Mouse (Mus musculus) Patski (cell line): ENCODE data around the gene Dclk3. TPM values are rescaled to one million over a fixed set of nuclear protein-coding genes. Genes with fewer than 3 reads are reported as not detected.

ENCODE experiments used
- ATAC-seq: fragments of 100-300 bp; one replicate; pipeline ENCODE4 v1.8.0; 2021
- CTCF ChIA-PET: fragments of 350-600 bp; sonication (Branson Sonifier 250); formaldehyde crosslinking; loops from one replicate; lab custom pipeline; 2022; ENCODE audit warnings: inconsistent platforms; lab: Charles Lee
- POLR2A ChIA-PET: fragments of 350-600 bp; sonication (Branson Sonifier 250); formaldehyde crosslinking; loops from one replicate; lab custom pipeline; 2022; ENCODE audit warnings: antibody characterized with exemption, inconsistent platforms; lab: Charles Lee
- DNase-seq: peaks from one replicate; pipeline ENCODE4 v3.0.0-alpha.2; 2011; ENCODE audit warnings: low read depth, low spot score
- H3K27me3 ChIP-seq: fragments of 371-371 bp; one replicate; pipeline ENCODE4 v1.5.1; 2021
- CTCF ChIP-seq: fragments of 100-300 bp; IDR thresholded peaks from one replicate; pipeline ENCODE4 v1.5.1; 2021
- in situ Hi-C: fragments of 300-500 bp; cut with MboI; formaldehyde crosslinking; loops from 3 replicates; pipeline ENCODE4 v1.11.1; 2018; ENCODE audit warnings: low pct_unique_long_range_greater_than_20kb, mixed read lengths
- polyA plus RNA-seq: library from polyadenylated mRNA; unstranded; gene quantifications from one replicate; pipeline ENCODE4 v1.2.3, GENCODE M21; 2021

Gene Dclk3
- polyA plus RNA-seq, 1 experiment from 2014 or later, result 48.7 TPM

DNA sequence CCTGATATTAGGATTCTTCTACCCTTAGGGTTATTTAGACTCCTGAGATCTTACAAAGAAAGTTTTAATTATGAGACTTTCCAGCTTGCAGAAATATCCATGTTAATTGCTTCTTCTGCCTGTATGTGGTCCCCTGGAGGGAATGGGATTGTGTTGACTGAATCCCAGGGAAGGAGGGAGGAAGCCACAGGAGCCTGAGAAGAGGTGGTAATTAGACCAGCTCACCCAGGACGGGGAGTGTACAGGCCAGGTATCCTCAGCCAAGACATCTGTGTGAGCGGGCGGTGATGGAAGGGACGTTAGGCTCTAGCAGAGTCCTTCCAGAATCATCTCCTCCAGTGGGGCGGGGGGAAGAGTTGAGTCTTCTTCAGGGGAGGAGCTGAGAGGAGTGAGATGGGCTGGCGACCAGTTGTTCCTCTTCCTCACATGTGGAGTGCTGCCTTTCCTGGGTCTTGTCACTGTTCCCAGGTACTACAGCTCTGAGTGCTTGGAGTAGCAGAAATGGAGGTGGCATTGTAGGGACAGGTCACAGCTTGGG is 37.7 kb downstream of the Dclk3 start:
- ChIA-PET POLR2A (interaction anchor here (0.6 to 0.8 kb wide), 2 partner anchors 37 to 39 kb away, joined by 3 to 4 read pairs; no protein-coding TSS in a partner anchor), CTCF (interaction anchor here (0.9 to 4.2 kb wide), 8 partner anchors 49 to 189 kb away, joined by 3 to 47 read pairs (median 4); no protein-coding TSS in a partner anchor)
- TF ChIP-seq CTCF, result no peak
- DNase-seq (no peak), ATAC-seq (no peak)
- in situ Hi-C loops, result loop anchor here (5.0 kb wide), 2 partner anchors 44 to 109 kb away; no protein-coding TSS in a partner anchor
- H3K27me3 ChIP-seq, result no peaks in the 10 kb centered on the region

- ATAC-seq, result no peak
- DNase-seq, result no peak
Observed at GRCm38 (mm10) chr9:111478853-111479490, 40.1 kb downstream of the Dclk3 start.

DNA sequence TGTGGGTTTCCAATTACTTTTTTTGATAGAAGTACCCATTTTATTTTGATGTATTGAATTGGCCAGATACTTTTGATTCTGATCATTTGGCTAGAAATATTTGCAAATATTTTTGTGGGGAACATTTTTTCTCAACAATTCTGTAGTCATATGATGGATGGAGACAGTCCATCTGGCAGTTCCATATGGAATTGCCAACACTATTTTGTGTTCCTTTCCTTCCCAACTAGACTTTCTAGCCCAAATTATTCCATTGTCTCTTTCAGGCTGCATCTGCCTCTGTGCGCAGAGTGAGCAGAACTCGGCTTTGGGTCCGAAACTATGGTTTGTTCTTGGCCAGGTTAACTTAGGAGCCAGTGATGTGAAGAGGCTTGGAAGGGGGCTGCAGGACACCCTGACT is 42.1 kb downstream of the Dclk3 start:
- POLR2A ChIA-PET, result no interaction called here

More at GRCm38 (mm10) chr9:111478853-111479490, 40.1 kb downstream of the Dclk3 start:
- CTCF ChIA-PET, result interaction anchor here (0.7 to 2.2 kb wide), 2 partner anchors 92 to 123 kb away, joined by 3 to 14 read pairs; no protein-coding TSS in a partner anchor
- in situ Hi-C loops, result loop anchor here (5.0 kb wide), 2 partner anchors 47 to 112 kb away; no protein-coding TSS in a partner anchor
- POLR2A ChIA-PET, result interaction anchor here (1.5 kb wide), 1 partner anchor 122 kb away, joined by 3 read pairs; no protein-coding TSS in a partner anchor
- TF ChIP-seq CTCF, result peak; percentile 67
- H3K27me3 ChIP-seq, result no peaks in the 10 kb centered on the region

DNA sequence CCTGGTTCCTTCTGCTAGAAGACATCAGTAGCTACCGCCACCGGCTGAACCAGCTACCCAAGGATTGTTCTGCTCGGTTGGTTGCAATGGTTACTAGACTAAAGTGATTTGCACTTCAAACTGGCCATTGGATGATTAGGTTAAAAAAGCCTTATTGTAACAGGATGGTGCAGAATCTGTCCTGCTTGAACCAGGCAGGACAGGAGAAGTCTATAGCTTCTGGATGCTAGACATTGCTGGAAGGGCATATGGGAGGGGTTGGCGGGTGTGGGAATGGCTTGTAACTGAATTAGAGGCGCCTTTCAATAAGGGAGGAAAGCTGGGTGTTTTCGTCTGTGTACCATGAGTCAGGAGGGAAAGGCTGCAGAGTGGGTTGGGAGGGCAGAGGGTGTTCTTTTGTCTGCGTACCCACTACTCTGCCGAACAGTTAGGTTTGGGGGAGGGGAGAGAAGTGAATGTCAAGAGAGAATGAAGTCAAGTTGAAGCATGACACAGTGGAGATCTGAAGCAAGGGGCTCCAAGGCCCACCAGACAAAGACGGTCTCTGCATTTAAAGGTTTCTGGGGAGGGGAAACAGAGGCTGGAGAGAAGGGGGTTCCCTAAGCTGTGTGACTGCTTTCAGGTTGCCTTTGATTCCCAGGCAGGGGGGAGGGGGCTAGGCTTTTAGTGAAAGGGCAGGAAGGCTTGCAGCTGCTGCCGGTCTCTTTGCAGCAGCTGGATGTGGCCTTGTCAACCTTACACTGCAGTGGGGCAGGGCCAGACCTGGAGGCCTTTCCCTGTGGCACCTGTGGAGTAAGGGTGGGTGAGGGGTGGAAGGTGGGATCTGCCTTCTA is 48.0 kb downstream of the Dclk3 start:
- ChIA-PET POLR2A (interaction anchor here (0.6 kb wide), 1 partner anchor 61 kb away, joined by 3 read pairs; no protein-coding TSS in a partner anchor), CTCF (interaction anchor here (0.6 to 1.1 kb wide), 3 partner anchors 10 to 433 kb away, joined by 3 to 4 read pairs (median 3); no protein-coding TSS in a partner anchor)
- ATAC-seq (no peak), DNase-seq (no peak)
- in situ Hi-C loops, result no loop called here
- no peaks in the 10 kb centered on the region for H3K27me3 ChIP-seq
- no peak for TF ChIP-seq CTCF

More for the DNA sequence above, 42.1 kb downstream of the Dclk3 start:
- no peak for TF ChIP-seq CTCF
- DNase-seq (no peak), ATAC-seq (no peak)
- CTCF ChIA-PET, result interaction anchor here (2.2 kb wide), 1 partner anchor 125 kb away, joined by 14 read pairs; no protein-coding TSS in a partner anchor
- in situ Hi-C loops, result no loop called here
- H3K27me3 ChIP-seq, result no peaks in the 10 kb centered on the region

DNA sequence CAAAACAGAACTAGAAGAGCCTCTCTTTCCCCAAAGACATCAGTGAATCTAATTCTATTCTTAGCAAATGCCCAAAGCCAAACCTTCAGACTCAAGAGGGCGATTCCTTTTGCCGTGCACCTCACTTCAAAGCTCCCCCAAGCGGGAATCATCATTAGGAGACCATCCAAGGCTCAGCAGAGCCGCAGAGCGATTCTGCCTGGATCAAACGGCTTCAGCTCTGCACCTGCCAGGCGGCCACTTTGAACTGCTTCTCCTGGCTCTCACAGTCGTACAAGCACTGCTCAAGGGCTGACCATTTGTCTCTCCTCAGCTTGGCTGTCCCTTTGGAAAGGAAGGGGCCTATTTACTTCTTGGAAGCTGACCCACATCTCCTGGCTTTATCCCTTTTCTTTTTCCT is 51.7 kb downstream of the Dclk3 start:
- in situ Hi-C loops, result no loop called here
- ChIA-PET CTCF (interaction anchor here (1.3 to 8.8 kb wide), 2 partner anchors 9 to 426 kb away, joined by 3 to 175 read pairs; no protein-coding TSS in a partner anchor), POLR2A (no interaction called here)
- TF ChIP-seq CTCF, result no peak
- ATAC-seq, result no peak
- H3K27me3 ChIP-seq, result no peaks in the 10 kb centered on the region
- DNase-seq, result no peak

DNA sequence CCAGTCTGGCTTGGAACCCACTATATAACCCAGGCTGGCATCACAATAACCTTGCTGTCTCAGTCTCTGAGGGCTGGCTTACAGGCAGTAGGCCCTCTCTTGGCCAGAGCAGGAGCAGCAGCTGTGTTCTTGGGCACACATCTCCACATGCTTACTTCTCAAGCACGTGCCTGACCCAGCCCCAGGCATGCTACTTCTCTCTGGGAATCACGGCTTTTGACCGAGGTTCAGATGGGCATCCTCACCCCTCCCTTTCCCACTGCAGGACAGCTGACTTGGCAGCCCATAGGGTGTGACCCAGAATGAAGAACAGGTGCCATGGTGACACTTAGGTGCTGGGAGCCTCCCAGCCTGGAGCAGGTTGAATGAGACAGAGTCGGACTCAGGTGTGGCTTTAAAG is 52.4 kb downstream of the Dclk3 start:
- no peak for ATAC-seq
- no peaks in the 10 kb centered on the region for H3K27me3 ChIP-seq
- in situ Hi-C loops, result no loop called here
- ChIA-PET POLR2A (no interaction called here), CTCF (interaction anchor here (0.8 to 8.8 kb wide), 3 partner anchors 8 to 425 kb away, joined by 3 to 175 read pairs (median 4); no protein-coding TSS in a partner anchor)
- no peak for TF ChIP-seq CTCF
- no peak for DNase-seq

- CTCF ChIA-PET, result interaction anchor here (1.6 to 8.8 kb wide), 3 partner anchors 16 to 423 kb away, joined by 3 to 175 read pairs (median 5); no protein-coding TSS in a partner anchor
- in situ Hi-C loops, result no loop called here
- no peak for TF ChIP-seq CTCF
- POLR2A ChIA-PET, result no interaction called here
- no peak for DNase-seq
- H3K27me3 ChIP-seq, result no peaks in the 10 kb centered on the region
- no peak for ATAC-seq
Observed at GRCm38 (mm10) chr9:111493490-111493889, 54.6 kb downstream of the Dclk3 start.

DNA sequence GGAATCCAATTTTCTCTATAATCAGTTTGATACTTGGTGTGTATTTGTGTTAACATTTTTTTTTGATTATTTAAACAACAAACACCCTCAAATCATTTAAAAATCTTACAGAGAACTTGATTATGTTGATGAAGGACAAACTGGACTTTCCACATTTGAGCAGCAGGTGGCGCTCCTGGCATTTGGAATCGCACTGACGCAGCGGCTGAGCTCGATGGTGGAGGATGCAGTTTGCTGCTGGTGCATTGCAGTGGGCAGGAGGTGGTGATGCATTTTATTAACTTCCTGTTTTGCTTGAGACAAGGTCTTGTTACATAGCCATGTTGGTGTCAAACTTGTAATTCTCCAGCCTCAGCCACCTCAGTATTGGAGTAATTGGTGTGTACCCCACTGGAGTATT is 56.7 kb downstream of the Dclk3 start:
- ATAC-seq, result peak; percentile 49
- CTCF ChIA-PET, result interaction anchor here (0.7 to 8.8 kb wide), 12 partner anchors 11 to 421 kb away, joined by 3 to 175 read pairs (median 3); no protein-coding TSS in a partner anchor
- DNase-seq, result peak; percentile 48
- POLR2A ChIA-PET, result interaction anchor here (0.7 to 2.9 kb wide), 2 partner anchors 423 to 1148 kb away, joined by 3 to 12 read pairs; no protein-coding TSS in a partner anchor
- in situ Hi-C loops, result loop anchor here (5.0 kb wide), 2 partner anchors 57 to 422 kb away; no protein-coding TSS in a partner anchor
- peak; percentile 94 for TF ChIP-seq CTCF
- no peaks in the 10 kb centered on the region for H3K27me3 ChIP-seq

- in situ Hi-C loops, result loop anchor here (5.0 kb wide), 2 partner anchors 55 to 420 kb away; no protein-coding TSS in a partner anchor
- DNase-seq (peak; percentile 37), ATAC-seq (peak; percentile 68)
- CTCF ChIA-PET, result interaction anchor here (0.7 to 8.8 kb wide), 21 partner anchors 9 to 428 kb away, joined by 3 to 175 read pairs (median 3); no protein-coding TSS in a partner anchor
- no peaks in the 10 kb centered on the region for H3K27me3 ChIP-seq
- peak; percentile 97 for TF ChIP-seq CTCF
- POLR2A ChIA-PET, result interaction anchor here (2.9 kb wide), 1 partner anchor 421 kb away, joined by 12 read pairs; no protein-coding TSS in a partner anchor
Observed at GRCm38 (mm10) chr9:111497074-111497811, 58.4 kb downstream of the Dclk3 start.
